Mouse (Mus musculus): ENCODE measurements at regions not wholly inside any gene's neighbourhood (a gene's known extent, or its start where the extent isn't known, plus 50 kb on each side); places are given as distances from the start of the nearest gene placed in this dataset.

- Histone ChIP-seq H3K4me1 (ENCODE audit: insufficient read depth, low read length) (peaks cover 14% of the 10 kb centered on the region; the same call in 1 of the 2 replicates), H3K9ac (replicated peaks; ENCODE audit: low read length, poor library complexity, severe bottlenecking) (no peak overlapping the region)
- DNase-seq (ENCODE audit: low spot score), result no peak
These were observed 161.2 kb upstream of the Tmem161b start for GRCm38 (mm10) chr13:84060906-84061305.

DNA sequence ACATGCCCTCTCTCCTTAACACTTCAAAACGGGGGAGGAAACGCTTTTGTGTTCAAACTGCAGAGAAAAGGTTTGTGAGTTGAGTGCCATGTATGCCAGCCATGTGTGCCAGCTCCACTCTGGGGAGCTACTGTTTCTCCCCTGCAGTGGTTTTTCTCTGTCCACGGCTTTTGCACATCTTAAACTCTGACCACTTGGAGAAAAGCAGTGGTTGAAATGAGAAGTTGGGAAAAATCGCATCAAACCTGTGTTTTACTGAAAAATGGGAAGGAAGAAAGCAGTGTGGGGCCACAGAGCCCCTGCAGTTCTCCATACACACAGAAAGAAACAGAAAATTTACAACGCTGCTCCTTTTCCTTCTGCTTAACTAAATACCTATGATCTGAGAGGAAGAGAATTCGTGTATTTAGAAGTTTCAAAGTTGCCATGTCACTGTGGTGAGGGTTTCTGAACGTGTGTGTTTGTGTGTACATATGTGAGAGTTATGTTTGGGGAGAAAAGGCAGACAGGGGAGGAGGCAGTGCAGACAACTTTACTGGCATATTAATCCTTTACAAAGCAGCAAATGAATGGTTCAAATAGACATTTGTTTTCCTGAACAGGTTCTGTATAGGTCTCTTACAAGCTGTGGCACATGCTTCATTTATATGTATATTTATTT lies 160.1 kb upstream of the Tmem161b start:
- no peaks in the 10 kb centered on the region for H3K27me3 ChIP-seq (ENCODE audit: insufficient read depth, low read length)
- H3K4me1 ChIP-seq (ENCODE audit: insufficient read depth, low read length), result peaks cover 14% of the 10 kb centered on the region; the same call in 1 of the 2 replicates
- no peak for TF ChIP-seq CTCF (IDR thresholded peaks at IDR 0.05)
- peak overlapping the region; percentile 14 for H3K4me3 ChIP-seq (ENCODE audit: low read depth, low read length)
- peak overlapping the region; percentile 44 for H3K4me2 ChIP-seq (ENCODE audit: low read depth, low read length, poor library complexity, severe bottlenecking)
- H3K27ac ChIP-seq (ENCODE audit: low read depth, low read length), result peak overlapping the region; percentile 90
- WGBS, result 15% methylated on average over 7 of the region's 7 CpGs
- no peaks in the 10 kb centered on the region for H3K9me3 ChIP-seq (ENCODE audit: low read length)
- peak overlapping the region; percentile 40 for H3K9ac ChIP-seq (replicated peaks; ENCODE audit: low read length, poor library complexity, severe bottlenecking)
- DNase-seq (ENCODE audit: low spot score) (peak; percentile 65), ATAC-seq (ENCODE audit: low FRiP score) (no peak)
- H3K36me3 ChIP-seq (ENCODE audit: insufficient read depth, low read length), result no peaks in the 10 kb centered on the region

More at GRCm38 (mm10) chr13:84060906-84061305, 161.2 kb upstream of the Tmem161b start:
- 45% methylated on average over 3 of the region's 3 CpGs for WGBS
- no peaks in the 10 kb centered on the region for H3K27me3 ChIP-seq (ENCODE audit: insufficient read depth, low read length)
- no peak overlapping the region for H3K4me3 ChIP-seq (ENCODE audit: low read depth, low read length)
- H3K27ac ChIP-seq (ENCODE audit: low read depth, low read length), result peak overlapping the region; percentile 90
- ATAC-seq (ENCODE audit: low FRiP score), result no peak
- peak overlapping the region; percentile 54 for H3K4me2 ChIP-seq (ENCODE audit: low read depth, low read length, poor library complexity, severe bottlenecking)
- no peak for TF ChIP-seq CTCF (IDR thresholded peaks at IDR 0.05)
- no peaks in the 10 kb centered on the region for H3K36me3 ChIP-seq (ENCODE audit: insufficient read depth, low read length)
- H3K9me3 ChIP-seq (ENCODE audit: low read length), result no peaks in the 10 kb centered on the region

GRCm38 (mm10) chr13:84062616-84063015 lies 159.5 kb upstream of the Tmem161b start:
- Histone ChIP-seq H3K9me3 (ENCODE audit: low read length) (no peaks in the 10 kb centered on the region), H3K27ac (ENCODE audit: low read depth, low read length) (peak overlapping the region; percentile 90), H3K4me3 (ENCODE audit: low read depth, low read length) (peak overlapping the region; percentile 14), H3K4me1 (ENCODE audit: insufficient read depth, low read length) (peaks cover 12% of the 10 kb centered on the region; the same call in 1 of the 2 replicates), H3K27me3 (ENCODE audit: insufficient read depth, low read length) (no peaks in the 10 kb centered on the region), H3K4me2 (ENCODE audit: low read depth, low read length, poor library complexity, severe bottlenecking) (peak overlapping the region; percentile 44), H3K9ac (replicated peaks; ENCODE audit: low read length, poor library complexity, severe bottlenecking) (peak overlapping the region; percentile 62), H3K36me3 (ENCODE audit: insufficient read depth, low read length) (no peaks in the 10 kb centered on the region)
- DNase-seq (ENCODE audit: low spot score) (no peak), ATAC-seq (ENCODE audit: low FRiP score) (no peak)
- no peak for TF ChIP-seq CTCF (IDR thresholded peaks at IDR 0.05)
- WGBS, result 16% methylated on average over 2 of the region's 2 CpGs

DNA sequence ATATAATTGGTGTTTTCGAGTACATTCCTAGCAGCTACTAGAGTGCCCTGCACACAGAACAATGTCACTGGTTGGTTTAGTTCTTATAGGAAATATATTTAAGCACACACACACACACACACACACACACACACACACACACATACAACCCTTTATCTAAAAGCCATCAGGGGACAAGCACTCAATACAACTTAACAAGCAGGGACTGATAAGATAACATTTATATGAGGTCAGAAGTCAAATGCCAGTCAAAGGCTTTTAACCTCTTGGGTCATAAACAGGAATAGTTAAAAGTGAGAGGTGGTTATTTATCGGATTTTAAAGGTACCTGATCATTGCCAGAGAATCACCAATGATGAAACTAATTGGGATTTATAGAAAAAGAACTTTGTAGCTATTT lies 158.7 kb upstream of the Tmem161b start:
- H3K4me3 ChIP-seq (ENCODE audit: low read depth, low read length), result peak overlapping the region; percentile 17; the same call in 1 of the 2 replicates
- H3K4me2 ChIP-seq (ENCODE audit: low read depth, low read length, poor library complexity, severe bottlenecking), result peak overlapping the region; percentile 44
- no peak for TF ChIP-seq CTCF (IDR thresholded peaks at IDR 0.05)
- no peaks in the 10 kb centered on the region for H3K36me3 ChIP-seq (ENCODE audit: insufficient read depth, low read length)
- 35% methylated on average over 2 of the region's 2 CpGs for WGBS
- H3K4me1 ChIP-seq (ENCODE audit: insufficient read depth, low read length), result peaks cover 12% of the 10 kb centered on the region; the same call in 1 of the 2 replicates
- no peaks in the 10 kb centered on the region for H3K9me3 ChIP-seq (ENCODE audit: low read length)
- no peaks in the 10 kb centered on the region for H3K27me3 ChIP-seq (ENCODE audit: insufficient read depth, low read length)
- H3K9ac ChIP-seq (replicated peaks; ENCODE audit: low read length, poor library complexity, severe bottlenecking), result no peak overlapping the region; the same call in 1 of the 2 replicates
- ATAC-seq (ENCODE audit: low FRiP score) (no peak), DNase-seq (ENCODE audit: low spot score) (no peak)
- H3K27ac ChIP-seq (ENCODE audit: low read depth, low read length), result peak overlapping the region; percentile 90

GRCm38 (mm10) chr13:84064291-84064940 lies 157.7 kb upstream of the Tmem161b start:
- no peaks in the 10 kb centered on the region for H3K9me3 ChIP-seq (ENCODE audit: low read length)
- H3K27me3 ChIP-seq (ENCODE audit: insufficient read depth, low read length), result no peaks in the 10 kb centered on the region
- TF ChIP-seq CTCF (IDR thresholded peaks at IDR 0.05), result no peak
- H3K4me3 ChIP-seq (ENCODE audit: low read depth, low read length), result peak overlapping the region; percentile 15; the same call in 1 of the 2 replicates
- peak overlapping the region; percentile 44 for H3K4me2 ChIP-seq (ENCODE audit: low read depth, low read length, poor library complexity, severe bottlenecking)
- ATAC-seq (ENCODE audit: low FRiP score) (no peak), DNase-seq (ENCODE audit: low spot score) (no peak)
- 24% methylated on average over 5 of the region's 5 CpGs for WGBS
- H3K4me1 ChIP-seq (ENCODE audit: insufficient read depth, low read length), result peaks cover 8% of the 10 kb centered on the region; the same call in 1 of the 2 replicates
- peak overlapping the region; percentile 57 for H3K9ac ChIP-seq (replicated peaks; ENCODE audit: low read length, poor library complexity, severe bottlenecking)
- peak overlapping the region; percentile 90 for H3K27ac ChIP-seq (ENCODE audit: low read depth, low read length)
- no peaks in the 10 kb centered on the region for H3K36me3 ChIP-seq (ENCODE audit: insufficient read depth, low read length)
